Mouse (Mus musculus): ENCODE measurements around the gene Arl13b.

DNA sequence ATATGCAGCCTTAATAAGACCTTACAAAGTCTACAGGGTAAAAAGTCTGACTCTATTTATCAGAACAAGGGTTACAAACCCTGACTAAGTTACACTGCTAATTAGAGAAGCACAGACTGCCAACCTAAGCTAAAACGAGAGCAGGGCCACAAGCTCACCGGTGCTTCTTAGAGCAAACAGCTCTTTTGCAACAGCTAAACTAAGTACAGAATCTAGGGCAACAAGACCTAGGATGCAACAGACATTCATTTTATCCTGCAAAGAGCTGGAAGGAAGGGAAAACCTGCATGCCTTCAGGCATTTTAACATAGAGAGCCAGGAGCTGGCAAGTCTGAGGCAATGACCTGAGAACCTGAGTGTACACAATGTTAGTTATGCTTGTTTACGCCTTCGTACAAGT lies 93.8 kb downstream of the Arl13b start:
- TF ChIP-seq CTCF (IDR thresholded peaks at IDR 0.05) (no peak), POLR2A (IDR thresholded peaks at IDR 0.05; ENCODE audit: insufficient read depth, low read depth, low read length) (no peak), EP300 (IDR thresholded peaks at IDR 0.05; ENCODE audit: insufficient read depth, low read depth, low read length) (no peak)

Measured in heart, adult 2 months (tissue).